ENCODE assay signal across 9 mouse cellular contexts in the genomic region with DNA sequence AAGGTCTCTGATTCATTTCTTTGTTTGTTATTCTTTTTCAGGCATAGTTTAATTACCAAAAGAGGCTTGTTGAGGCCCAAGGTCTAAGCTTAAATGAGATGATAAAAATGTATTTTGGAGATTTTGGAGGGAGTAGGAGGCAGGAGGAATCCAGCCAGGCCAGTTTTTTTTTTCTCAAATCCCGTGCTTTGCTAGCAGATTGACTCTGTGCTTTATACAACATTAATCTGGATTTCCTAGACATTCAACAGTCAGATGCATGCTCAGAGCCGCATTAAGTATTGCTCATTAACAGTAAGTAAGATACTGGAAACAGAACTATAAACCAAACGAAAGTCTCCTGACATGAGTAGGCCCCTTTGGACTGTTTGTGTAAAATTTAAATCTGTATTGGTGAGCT.
A peak's percentile ranks its signal among the peaks of the same experiment; 100 is the strongest.
DNase-seq lines count a peak whose midpoint lies in the region; ATAC-seq and TF ChIP-seq lines count a peak whose summit lies in the region.
"Had no signal": no experiment of that assay in that cellular context is flagged by ENCODE, and none has a peak within 500 bp of the region (broad histone marks: within the 10 kb centered on the region; RNA-seq: fewer than 3 reads in every experiment).

No protein-coding gene starts in this region.

- intact Hi-C loops in left cerebral cortex, postnatal 25 days (cut with DNase I), result no loop called here

- 0 out of 2 replicates have a peak, but pooled peaks have one; percentile 22 for ATAC-seq in forebrain, embryonic 11.5 days (replicated peaks; ENCODE audit: low FRiP score)
- ATAC-seq in hindbrain, embryonic 15.5 days (ENCODE audit: low FRiP score, low read depth), result no peak
- peak; percentile 52; the same call in 1 of the 2 replicates for ATAC-seq in neural tube, embryonic 15.5 days (ENCODE audit: low FRiP score)
- no peak for ATAC-seq in liver, postnatal 0 days
- ATAC-seq in granulocyte monocyte progenitor cell, adult 5-6 weeks (replicated peaks; ENCODE audit: poor library complexity, severe bottlenecking), result no peak

- H3K9ac ChIP-seq in forebrain, embryonic 11.5 days (ENCODE audit: low read length), result no peak overlapping the region
- H3K9ac ChIP-seq in hindbrain, embryonic 15.5 days, result no peak overlapping the region
- no peak overlapping the region for H3K9ac ChIP-seq in neural tube, embryonic 15.5 days (replicated peaks)
- no peak overlapping the region for H3K9ac ChIP-seq in liver, postnatal 0 days (replicated peaks)

- no peak overlapping the region for H3K4me2 ChIP-seq in forebrain, embryonic 11.5 days (ENCODE audit: low read depth, low read length, severe bottlenecking)
- H3K4me2 ChIP-seq in hindbrain, embryonic 15.5 days, result no peak overlapping the region
- no peak overlapping the region for H3K4me2 ChIP-seq in neural tube, embryonic 15.5 days
- H3K4me2 ChIP-seq in liver, postnatal 0 days (ENCODE audit: low read depth, low read length), result no peak overlapping the region

- no peak for TF ChIP-seq EP300 in liver, postnatal 0 days (IDR thresholded peaks at IDR 0.05; ENCODE audit: low read depth)

- DNase-seq in left cerebral cortex, postnatal 25 days (ENCODE audit: low spot score in 2 of 2), result peak; percentile 10 to 35
- DNase-seq in left cerebral cortex, adult 18-20 months (ENCODE audit: low spot score in 2 of 2), result no peak
- DNase-seq in forebrain, embryonic 11.5 days (ENCODE audit: low spot score), result no peak
- no peak for DNase-seq in liver, postnatal 0 days
- DNase-seq in kidney, postnatal 25 days, result no peak

- peaks cover 7% of the 10 kb centered on the region; the same call in 1 of the 2 replicates for H3K4me1 ChIP-seq in forebrain, embryonic 11.5 days (replicated peaks; ENCODE audit: control insufficient read depth, insufficient read depth, low read length)
- H3K4me1 ChIP-seq in hindbrain, embryonic 15.5 days (replicated peaks), result peaks cover 30% of the 10 kb centered on the region
- peaks cover 18% of the 10 kb centered on the region for H3K4me1 ChIP-seq in neural tube, embryonic 15.5 days
- no peaks in the 10 kb centered on the region for H3K4me1 ChIP-seq in liver, postnatal 0 days (ENCODE audit: insufficient read depth)

- TF ChIP-seq CTCF in liver, postnatal 0 days (IDR thresholded peaks at IDR 0.05; ENCODE audit: low read depth), result no peak

- WGBS in forebrain, embryonic 11.5 days, result 21% methylated on average over 3 of the region's 3 CpGs
- 16% methylated on average over 3 of the region's 3 CpGs for WGBS in hindbrain, embryonic 15.5 days
- 12% methylated on average over 3 of the region's 3 CpGs for WGBS in neural tube, embryonic 15.5 days
- WGBS in liver, postnatal 0 days (ENCODE audit: insufficient replicate concordance), result 59% methylated on average over 3 of the region's 3 CpGs

- peak overlapping the region; percentile 39 for H3K27ac ChIP-seq in forebrain, embryonic 11.5 days (ENCODE audit: low read depth, low read length)
- H3K27ac ChIP-seq in hindbrain, embryonic 15.5 days (replicated peaks), result peak overlapping the region; percentile 77
- H3K27ac ChIP-seq in neural tube, embryonic 15.5 days (replicated peaks), result peak overlapping the region; percentile 80
- no peak overlapping the region for H3K27ac ChIP-seq in liver, postnatal 0 days (ENCODE audit: low read depth)
- H3K27ac ChIP-seq: macrophage had no signal

- no peaks in the 10 kb centered on the region for H3K9me3 ChIP-seq in forebrain, embryonic 11.5 days (ENCODE audit: control insufficient read depth, low read length)
- H3K9me3 ChIP-seq in hindbrain, embryonic 15.5 days, result no peaks in the 10 kb centered on the region
- H3K9me3 ChIP-seq in neural tube, embryonic 15.5 days (replicated peaks), result no peaks in the 10 kb centered on the region
- H3K9me3 ChIP-seq in liver, postnatal 0 days (ENCODE audit: low read length), result no peaks in the 10 kb centered on the region

- H3K4me3 ChIP-seq in forebrain, embryonic 11.5 days (ENCODE audit: low read depth, low read length), result no peak overlapping the region
- H3K4me3 ChIP-seq in hindbrain, embryonic 15.5 days, result no peak overlapping the region
- no peak overlapping the region for H3K4me3 ChIP-seq in neural tube, embryonic 15.5 days (replicated peaks)
- H3K4me3 ChIP-seq in liver, postnatal 0 days (ENCODE audit: low read depth, low read length), result no peak overlapping the region

- no peaks in the 10 kb centered on the region for H3K27me3 ChIP-seq in forebrain, embryonic 11.5 days (ENCODE audit: control insufficient read depth, insufficient read depth, low read length)
- no peaks in the 10 kb centered on the region for H3K27me3 ChIP-seq in hindbrain, embryonic 15.5 days
- H3K27me3 ChIP-seq in neural tube, embryonic 15.5 days (replicated peaks), result no peaks in the 10 kb centered on the region
- no peaks in the 10 kb centered on the region for H3K27me3 ChIP-seq in liver, postnatal 0 days (ENCODE audit: insufficient read depth, low read length)

- no peaks in the 10 kb centered on the region for H3K36me3 ChIP-seq in forebrain, embryonic 11.5 days (ENCODE audit: control insufficient read depth, insufficient read depth, low read length)
- no peaks in the 10 kb centered on the region for H3K36me3 ChIP-seq in hindbrain, embryonic 15.5 days
- no peaks in the 10 kb centered on the region for H3K36me3 ChIP-seq in neural tube, embryonic 15.5 days
- H3K36me3 ChIP-seq in liver, postnatal 0 days (replicated peaks; ENCODE audit: insufficient read depth, low read length), result no peaks in the 10 kb centered on the region

Comparison
In these comparisons a context has a peak if more than half of its experiments do, and no peak if none do; other contexts are left out.
1. DNase-seq: peak in left cerebral cortex, postnatal 25 days (2 of 2); none in left cerebral cortex, adult 18-20 months (0 of 2), forebrain, embryonic 11.5 days (single experiment), liver, postnatal 0 days (single experiment) and kidney, postnatal 25 days (0 of 2).
2. ATAC-seq: peak in forebrain, embryonic 11.5 days (single experiment) and neural tube, embryonic 15.5 days (single experiment); none in hindbrain, embryonic 15.5 days (single experiment), liver, postnatal 0 days (single experiment) and granulocyte monocyte progenitor cell, adult 5-6 weeks (single experiment).